Mouse (Mus musculus) lung, postnatal 0 days (tissue): Measurements from ENCODE around the gene Stat6. TPM values are rescaled to one million over a fixed set of nuclear protein-coding genes. Genes with fewer than 3 reads are reported as not detected.

ENCODE experiments used
- ATAC-seq: fragments of 200-750 bp; cut with Nextera tagmentation; 2 replicates; pipeline ENCODE4 v1.8.0; 2017; ENCODE audit warnings: moderate library complexity
- DNase-seq: peaks from one replicate; pipeline ENCODE4 v3.0.0-alpha.2; 2016; ENCODE audit warnings: low spot score
- H3K27ac ChIP-seq: fragments of 300-500 bp; sonication (generic); 2 replicates; pipeline ENCODE4 v1.5.1; 2014; ENCODE audit warnings: antibody characterized with exemption, mild to moderate bottlenecking, low read length, mixed read lengths
- H3K27me3 ChIP-seq: fragments of 300-500 bp; sonication (generic); replicated peaks from 2 replicates; pipeline ENCODE4 v1.6.1; 2014; ENCODE audit warnings: low read length, mixed read lengths; ENCODE audit not compliant: insufficient read depth
- H3K36me3 ChIP-seq: fragments of 300-500 bp; sonication (generic); 2 replicates; pipeline ENCODE4 v1.6.1; 2014; ENCODE audit warnings: low read length, mixed read lengths; ENCODE audit not compliant: insufficient read depth
- H3K4me1 ChIP-seq: fragments of 300-500 bp; sonication (generic); 2 replicates; pipeline ENCODE4 v1.6.1; 2014; ENCODE audit warnings: antibody characterized with exemption, low read depth, low read length, mixed read lengths; ENCODE audit not compliant: insufficient read depth
- H3K4me2 ChIP-seq: fragments of 300-500 bp; sonication (generic); replicated peaks from 2 replicates; pipeline ENCODE4 v1.6.1; 2014; ENCODE audit warnings: low read depth, mild to moderate bottlenecking, low read length, moderate library complexity, mixed read lengths
- H3K4me3 ChIP-seq: fragments of 300-500 bp; sonication (generic); 2 replicates; pipeline ENCODE4 v1.5.1; 2014; ENCODE audit warnings: low read depth, low read length
- H3K9ac ChIP-seq: fragments of 300-500 bp; sonication (generic); replicated peaks from 2 replicates; pipeline ENCODE4 v1.6.1; 2014; ENCODE audit warnings: low read depth, mild to moderate bottlenecking
- H3K9me3 ChIP-seq: fragments of 300-500 bp; sonication (generic); 2 replicates; pipeline ENCODE4 v1.6.1; 2016; ENCODE audit warnings: low read length, mixed read lengths
- CTCF ChIP-seq: IDR thresholded peaks from 2 replicates; pipeline ENCODE4 v1.5.1; 2016; ENCODE audit warnings: antibody characterized with exemption, mild to moderate bottlenecking
- EP300 ChIP-seq: IDR thresholded peaks from 2 replicates; pipeline ENCODE4 v1.6.1; 2016; ENCODE audit warnings: antibody characterized with exemption, mild to moderate bottlenecking, control low read depth
- WGBS: fragments of 180-500 bp; shearing (Covaris S2); extraction: QIAGEN DNeasy Blood & Tissue Kit; methylation state at CpG from one replicate; pipeline ENCODE4 v1.1.7; 2014; 5-methylcytosine and 5-hydroxymethylcytosine counted together
- polyA plus RNA-seq: library from polyadenylated mRNA; unstranded; fragments of >200 nt; fragmentation: Nextera tagmentation; extraction: Ambion mirVana; gene quantifications from 2 replicates; pipeline ENCODE4 v1.2.1, GENCODE M21; 2015

Stat6 gene
- polyA plus RNA-seq, 1 experiment from 2014 or later, result 39.1 TPM

- peaks cover 14% of the 10 kb centered on the region for H3K4me1 ChIP-seq
- TF ChIP-seq CTCF (no peak), EP300 (no peak)
- H3K36me3 ChIP-seq, result 0 out of 2 replicates have a peak, but pooled peaks cover 4% of the 10 kb centered on the region
- ATAC-seq, result no peak
- H3K9ac ChIP-seq, result no peak overlapping the region
- H3K4me2 ChIP-seq, result no peak overlapping the region
- no peak overlapping the region for H3K4me3 ChIP-seq
- no peaks in the 10 kb centered on the region for H3K27me3 ChIP-seq
- H3K9me3 ChIP-seq, result no peaks in the 10 kb centered on the region
- H3K27ac ChIP-seq, result 0 out of 2 replicates have a peak overlapping the region, but pooled peaks have one; percentile 20
- WGBS, result 82% methylated on average over 14 of the region's 14 CpGs
- DNase-seq, result no peak
Measured at GRCm38 (mm10) chr10:127612079-127612775, 30.6 kb upstream of the Stat6 start.

- Histone ChIP-seq H3K27me3 (peaks cover 3% of the 10 kb centered on the region; the same call in 1 of the 2 replicates), H3K4me2 (peak overlapping the region; percentile 17; the same call in 1 of the 2 replicates), H3K4me3 (no peak overlapping the region), H3K36me3 (0 out of 2 replicates have a peak, but pooled peaks cover 4% of the 10 kb centered on the region), H3K4me1 (peaks cover 14% of the 10 kb centered on the region), H3K27ac (peak overlapping the region; percentile 62), H3K9me3 (no peaks in the 10 kb centered on the region), H3K9ac (no peak overlapping the region)
- TF ChIP-seq CTCF (no peak), EP300 (no peak)
- DNase-seq (peak; percentile 49), ATAC-seq (peak; percentile 39)
- WGBS, result 35% methylated on average over 12 of the region's 12 CpGs
Measured at GRCm38 (mm10) chr10:127614236-127615033, 28.4 kb upstream of the Stat6 start.

GRCm38 (mm10) chr10:127615034-127615374 is 27.8 kb upstream of the Stat6 start:
- Histone ChIP-seq H3K9ac (no peak overlapping the region), H3K27me3 (peaks cover 3% of the 10 kb centered on the region; the same call in 1 of the 2 replicates), H3K4me1 (peaks cover 14% of the 10 kb centered on the region), H3K9me3 (no peaks in the 10 kb centered on the region), H3K36me3 (0 out of 2 replicates have a peak, but pooled peaks cover 4% of the 10 kb centered on the region), H3K4me3 (no peak overlapping the region), H3K27ac (peak overlapping the region; percentile 62), H3K4me2 (0 out of 2 replicates have a peak overlapping the region, but pooled peaks have one; percentile 17)
- ATAC-seq, result no peak
- DNase-seq, result no peak
- 16% methylated on average over 2 of the region's 2 CpGs for WGBS
- TF ChIP-seq CTCF (no peak), EP300 (no peak)

GRCm38 (mm10) chr10:127615591-127615990 is 27.2 kb upstream of the Stat6 start:
- Histone ChIP-seq H3K4me1 (peaks cover 14% of the 10 kb centered on the region), H3K9me3 (no peaks in the 10 kb centered on the region), H3K27me3 (peaks cover 3% of the 10 kb centered on the region; the same call in 1 of the 2 replicates), H3K4me3 (no peak overlapping the region), H3K27ac (peak overlapping the region; percentile 62), H3K9ac (no peak overlapping the region), H3K36me3 (0 out of 2 replicates have a peak, but pooled peaks cover 4% of the 10 kb centered on the region), H3K4me2 (peak overlapping the region; percentile 22; the same call in 1 of the 2 replicates)
- DNase-seq (no peak), ATAC-seq (no peak)
- 48% methylated on average over 3 of the region's 3 CpGs for WGBS
- no peak for TF ChIP-seq CTCF

- H3K9ac ChIP-seq, result no peak overlapping the region
- 28% methylated on average over 6 of the region's 7 CpGs for WGBS
- TF ChIP-seq CTCF, result no peak
- TF ChIP-seq EP300, result no peak
- H3K4me1 ChIP-seq, result peaks cover 14% of the 10 kb centered on the region
- no peak overlapping the region for H3K4me3 ChIP-seq
- no peak for ATAC-seq
- H3K27me3 ChIP-seq, result peaks cover 3% of the 10 kb centered on the region; the same call in 1 of the 2 replicates
- 0 out of 2 replicates have a peak, but pooled peaks cover 3% of the 10 kb centered on the region for H3K36me3 ChIP-seq
- no peak overlapping the region for H3K4me2 ChIP-seq
- no peak for DNase-seq
- peak overlapping the region; percentile 62 for H3K27ac ChIP-seq
- H3K9me3 ChIP-seq, result no peaks in the 10 kb centered on the region
Measured at GRCm38 (mm10) chr10:127616261-127616679, 26.5 kb upstream of the Stat6 start.

- no peak for ATAC-seq
- H3K36me3 ChIP-seq, result no peaks in the 10 kb centered on the region
- peaks cover 14% of the 10 kb centered on the region for H3K4me1 ChIP-seq
- no peaks in the 10 kb centered on the region for H3K9me3 ChIP-seq
- no peak overlapping the region for H3K4me3 ChIP-seq
- DNase-seq, result no peak
- no peak overlapping the region for H3K4me2 ChIP-seq
- no peak for TF ChIP-seq EP300
- no peak for TF ChIP-seq CTCF
- WGBS, result 17% methylated on average over 4 of the region's 4 CpGs
- H3K27me3 ChIP-seq, result peaks cover 3% of the 10 kb centered on the region; the same call in 1 of the 2 replicates
- no peak overlapping the region for H3K9ac ChIP-seq
- H3K27ac ChIP-seq, result 0 out of 2 replicates have a peak overlapping the region, but pooled peaks have one; percentile 38
Measured at GRCm38 (mm10) chr10:127617294-127617693, 25.5 kb upstream of the Stat6 start.
